Mouse (Mus musculus) testis, adult 2 months (tissue): Measurements from ENCODE around the gene Gm15130.

Experiments
- CTCF ChIP-seq: fragments of 200-500 bp; IDR thresholded peaks from 2 replicates; pipeline ENCODE4 v1.5.1; 2012; ENCODE audit warnings: low read depth, mild to moderate bottlenecking, inconsistent platforms, low read length, moderate library complexity; ENCODE audit not compliant: control insufficient read depth, insufficient read depth, insufficient replicate concordance
- POLR2A ChIP-seq: fragments of 200-500 bp; IDR thresholded peaks from 2 replicates; pipeline ENCODE4 v1.6.1; 2012; ENCODE audit warnings: low read depth, mild to moderate bottlenecking, inconsistent platforms, low read length, moderate library complexity; ENCODE audit not compliant: control insufficient read depth

- TF ChIP-seq POLR2A (no peak), CTCF (no peak)
These were observed at the start of gene Gm15130 for GRCm38 (mm10) chr2:111152836-111153235.
